Mouse (Mus musculus): ENCODE results near the gene Ccdc169.

- TF ChIP-seq CTCF (IDR thresholded peaks at IDR 0.05; ENCODE audit: low read depth), result no peak
- no peak for TF ChIP-seq EP300 (IDR thresholded peaks at IDR 0.05; ENCODE audit: low read depth)
Measured at GRCm38 (mm10) chr3:55095968-55096654, 41.0 kb upstream of the Ccdc169 start.

Data from liver, postnatal 0 days (tissue).